Mouse (Mus musculus): ENCODE results near the gene C2cd5.

DNA sequence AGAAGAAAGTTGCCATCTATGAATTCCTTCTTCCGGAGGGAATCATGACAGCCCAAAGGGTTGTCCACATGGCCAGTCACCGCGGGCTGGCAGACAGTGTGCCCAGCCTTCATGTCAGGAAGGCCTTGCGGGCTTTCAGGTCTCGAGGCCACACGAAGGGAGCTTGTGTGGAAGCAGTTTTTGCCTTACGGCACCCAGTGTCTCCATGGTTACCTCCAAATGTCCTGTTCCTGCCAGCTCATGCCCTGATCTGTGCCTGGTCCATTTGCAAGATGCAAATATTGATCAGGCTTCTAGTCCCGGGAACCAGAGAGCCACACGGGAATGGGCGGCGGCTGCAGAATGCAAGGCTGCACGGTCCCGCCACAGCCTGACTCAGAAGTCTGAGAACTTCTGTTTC, 35.2 kb upstream of the C2cd5 start:
- TF ChIP-seq POLR2A (IDR thresholded peaks at IDR 0.05; ENCODE audit: insufficient read depth, low read depth, low read length) = no peak
- TF ChIP-seq CTCF (IDR thresholded peaks at IDR 0.05; ENCODE audit: insufficient read depth, low read depth, low read length) = no peak

Measured in olfactory bulb, adult 2 months (tissue).